Mouse (Mus musculus): ENCODE measurements at regions not wholly inside any gene's neighbourhood (a gene's known extent, or its start where the extent isn't known, plus 50 kb on each side); places are given as distances from the start of the nearest gene placed in this dataset.
A peak's percentile ranks its signal among the peaks of the same experiment; 100 is the strongest.

GRCm38 (mm10) chr15:97620261-97620660 lies 85.4 kb downstream of the Rpap3 start:
- no peak for DNase-seq (ENCODE audit: low spot score)

GRCm38 (mm10) chr15:97619764-97620163 lies 85.9 kb downstream of the Rpap3 start:
- DNase-seq (ENCODE audit: low spot score) = no peak

- no peak for DNase-seq (ENCODE audit: low spot score)
Observed at GRCm38 (mm10) chr15:97612325-97612724, 93.3 kb downstream of the Rpap3 start.

- DNase-seq (ENCODE audit: low spot score) = no peak
Observed at GRCm38 (mm10) chr15:97610767-97611166, 94.9 kb downstream of the Rpap3 start.

GRCm38 (mm10) chr15:97609496-97609895 lies 96.1 kb downstream of the Rpap3 start:
- no peak for DNase-seq (ENCODE audit: low spot score)

- DNase-seq (ENCODE audit: low spot score) = no peak
Observed at GRCm38 (mm10) chr15:97608651-97609050, 97.0 kb downstream of the Rpap3 start.

- DNase-seq (ENCODE audit: low spot score) = no peak
Observed at GRCm38 (mm10) chr15:97607617-97608206, 97.9 kb downstream of the Rpap3 start.

- peak; percentile 85 for DNase-seq (ENCODE audit: low spot score)
Observed at GRCm38 (mm10) chr15:97606630-97607381, 98.8 kb downstream of the Rpap3 start.

GRCm38 (mm10) chr15:97606232-97606629 lies 99.4 kb downstream of the Rpap3 start:
- no peak for DNase-seq (ENCODE audit: low spot score)

GRCm38 (mm10) chr15:97605791-97606190 lies 99.8 kb downstream of the Rpap3 start:
- DNase-seq (ENCODE audit: low spot score) = no peak

- DNase-seq (ENCODE audit: low spot score) = no peak
Observed at GRCm38 (mm10) chr15:97603492-97603891, 102.1 kb downstream of the Rpap3 start.

GRCm38 (mm10) chr15:97598270-97598669 lies 107.4 kb downstream of the Rpap3 start:
- no peak for DNase-seq (ENCODE audit: low spot score)

- DNase-seq (ENCODE audit: low spot score) = no peak
Observed at GRCm38 (mm10) chr15:97596514-97597081, 109.0 kb downstream of the Rpap3 start.

- DNase-seq (ENCODE audit: low spot score) = no peak
Observed at GRCm38 (mm10) chr15:97595284-97595796, 110.3 kb downstream of the Rpap3 start.

GRCm38 (mm10) chr15:97593781-97594600 lies 111.6 kb downstream of the Rpap3 start:
- no peak for DNase-seq (ENCODE audit: low spot score)

- no peak for DNase-seq (ENCODE audit: low spot score)
Observed at GRCm38 (mm10) chr15:97592786-97593185, 112.8 kb downstream of the Rpap3 start.

- no peak for DNase-seq (ENCODE audit: low spot score)
Observed at GRCm38 (mm10) chr15:97591406-97591805, 114.2 kb downstream of the Rpap3 start.

GRCm38 (mm10) chr15:97590732-97591292 lies 114.8 kb downstream of the Rpap3 start:
- DNase-seq (ENCODE audit: low spot score) = no peak

- DNase-seq (ENCODE audit: low spot score) = no peak
Observed at GRCm38 (mm10) chr15:97587571-97588205, 117.9 kb downstream of the Rpap3 start.

- DNase-seq (ENCODE audit: low spot score) = peak; percentile 84
Observed at GRCm38 (mm10) chr15:97581724-97582154, 123.9 kb downstream of the Rpap3 start.

GRCm38 (mm10) chr15:97580726-97581125 lies 124.9 kb downstream of the Rpap3 start:
- no peak for DNase-seq (ENCODE audit: low spot score)
